Mouse (Mus musculus): ENCODE results near the gene Gm28557. TPM values are rescaled to one million over a fixed set of nuclear protein-coding genes. Genes with fewer than 3 reads are reported as not detected.
"Not testable (repeated sequence)": the region's sequence is repeated elsewhere in the genome, so short reads cannot be mapped to it uniquely, and the experiment has no call there.

The Gm28557 gene
- polyA plus RNA-seq (2014; fragmentation: Nextera tagmentation; extraction: Ambion mirVana) = 2.3 and 3.7 TPM in 2 replicates

GRCm38 (mm10) chr13:67108194-67108820, at the start of gene Gm28557:
Gm28557 (minus strand) TSS chr13:67108604.
- H3K4me3 ChIP-seq (ENCODE audit: low read depth, low read length) = peak within 1 kb of the TSS; percentile 56
- peak; percentile 99 for ATAC-seq (ENCODE audit: low read depth)
- H3K36me3 ChIP-seq (ENCODE audit: control insufficient read depth, insufficient read depth, low read length) = peaks cover 9% of the 10 kb centered on the region; the same call in 1 of the 2 replicates
- H3K4me2 ChIP-seq (ENCODE audit: low read depth, low read length) = peak within 1 kb of the TSS; percentile 74
- H3K4me1 ChIP-seq (ENCODE audit: control insufficient read depth, insufficient read depth, low read length) = peaks cover 4% of the 10 kb centered on the region; the same call in 1 of the 2 replicates
- H3K9ac ChIP-seq (ENCODE audit: low read depth, low read length) = peak within 1 kb of the TSS; percentile 71
- DNase-seq (ENCODE audit: low spot score) = peak; percentile 99
- peak within 1 kb of the TSS; percentile 89 for H3K27ac ChIP-seq (replicated peaks; ENCODE audit: low read depth, low read length)
- no peaks in the 10 kb centered on the region for H3K27me3 ChIP-seq (replicated peaks; ENCODE audit: control insufficient read depth, insufficient read depth, low read length)
- WGBS = 0% methylated on average over 17 of the region's 17 CpGs
- H3K9me3 ChIP-seq (ENCODE audit: control insufficient read depth, low read length) = peaks cover 18% of the 10 kb centered on the region; the same call in 1 of the 2 replicates

GRCm38 (mm10) chr13:67128038-67128721, 19.8 kb upstream of the Gm28557 start:
- no peaks in the 10 kb centered on the region for H3K9me3 ChIP-seq (ENCODE audit: control insufficient read depth, low read length)
- DNase-seq (ENCODE audit: low spot score) (peak; percentile 94), ATAC-seq (ENCODE audit: low read depth) (peak; percentile 97)
- no peaks in the 10 kb centered on the region for H3K27me3 ChIP-seq (replicated peaks; ENCODE audit: control insufficient read depth, insufficient read depth, low read length)
- H3K4me3 ChIP-seq (ENCODE audit: low read depth, low read length) = peak overlapping the region; percentile 51
- H3K27ac ChIP-seq (replicated peaks; ENCODE audit: low read depth, low read length) = no peak overlapping the region
- H3K4me2 ChIP-seq (ENCODE audit: low read depth, low read length) = peak overlapping the region; percentile 76
- no peaks in the 10 kb centered on the region for H3K36me3 ChIP-seq (ENCODE audit: control insufficient read depth, insufficient read depth, low read length)
- WGBS = 2% methylated on average over 18 of the region's 18 CpGs
- H3K4me1 ChIP-seq (ENCODE audit: control insufficient read depth, insufficient read depth, low read length) = no peaks in the 10 kb centered on the region; the same call in 1 of the 2 replicates
- peak overlapping the region; percentile 71 for H3K9ac ChIP-seq (ENCODE audit: low read depth, low read length)

- H3K4me1 ChIP-seq (ENCODE audit: control insufficient read depth, insufficient read depth, low read length); H3K9me3 ChIP-seq (ENCODE audit: control insufficient read depth, low read length); H3K27me3 ChIP-seq (replicated peaks; ENCODE audit: control insufficient read depth, insufficient read depth, low read length); ATAC-seq (ENCODE audit: low read depth); DNase-seq (ENCODE audit: low spot score); H3K4me3 ChIP-seq (ENCODE audit: low read depth, low read length); H3K36me3 ChIP-seq (ENCODE audit: control insufficient read depth, insufficient read depth, low read length); H3K27ac ChIP-seq (replicated peaks; ENCODE audit: low read depth, low read length); H3K9ac ChIP-seq (ENCODE audit: low read depth, low read length): not testable (repeated sequence)
- peak overlapping the region; percentile 76 for H3K4me2 ChIP-seq (ENCODE audit: low read depth, low read length)
- 73% methylated on average over 10 of the region's 10 CpGs for WGBS
Measured at GRCm38 (mm10) chr13:67127507-67127906, 19.1 kb upstream of the Gm28557 start.

- H3K27ac ChIP-seq (replicated peaks; ENCODE audit: low read depth, low read length) = no peak overlapping the region
- no peaks in the 10 kb centered on the region; the same call in 1 of the 2 replicates for H3K4me1 ChIP-seq (ENCODE audit: control insufficient read depth, insufficient read depth, low read length)
- 87% methylated on average over 1 of the region's 1 CpGs for WGBS
- H3K36me3 ChIP-seq (ENCODE audit: control insufficient read depth, insufficient read depth, low read length) = no peaks in the 10 kb centered on the region
- DNase-seq (ENCODE audit: low spot score) (no peak), ATAC-seq (ENCODE audit: low read depth) (no peak)
- H3K9ac ChIP-seq (ENCODE audit: low read depth, low read length) = no peak overlapping the region
- H3K4me3 ChIP-seq (ENCODE audit: low read depth, low read length) = no peak overlapping the region
- no peaks in the 10 kb centered on the region for H3K27me3 ChIP-seq (replicated peaks; ENCODE audit: control insufficient read depth, insufficient read depth, low read length)
- H3K4me2 ChIP-seq (ENCODE audit: low read depth, low read length) = no peak overlapping the region
- no peaks in the 10 kb centered on the region for H3K9me3 ChIP-seq (ENCODE audit: control insufficient read depth, low read length)
Measured at GRCm38 (mm10) chr13:67124460-67124859, 16.1 kb upstream of the Gm28557 start.

GRCm38 (mm10) chr13:67121360-67121759, 13.0 kb upstream of the Gm28557 start, which contains the start of gene Zfp759:
Zfp759 (plus strand) TSS chr13:67121660.
- H3K27me3 ChIP-seq (replicated peaks; ENCODE audit: control insufficient read depth, insufficient read depth, low read length); H3K27ac ChIP-seq (replicated peaks; ENCODE audit: low read depth, low read length); ATAC-seq (ENCODE audit: low read depth); H3K4me1 ChIP-seq (ENCODE audit: control insufficient read depth, insufficient read depth, low read length); H3K4me3 ChIP-seq (ENCODE audit: low read depth, low read length); H3K9ac ChIP-seq (ENCODE audit: low read depth, low read length); H3K4me2 ChIP-seq (ENCODE audit: low read depth, low read length); H3K36me3 ChIP-seq (ENCODE audit: control insufficient read depth, insufficient read depth, low read length); DNase-seq (ENCODE audit: low spot score); H3K9me3 ChIP-seq (ENCODE audit: control insufficient read depth, low read length): not testable (repeated sequence)

GRCm38 (mm10) chr13:67116163-67116562, 7.8 kb upstream of the Gm28557 start, which contains the start of gene Rslcan18:
Rslcan18 (minus strand) TSS chr13:67116263.
- not testable (repeated sequence) for DNase-seq (ENCODE audit: low spot score); H3K27ac ChIP-seq (replicated peaks; ENCODE audit: low read depth, low read length); H3K9me3 ChIP-seq (ENCODE audit: control insufficient read depth, low read length); H3K4me1 ChIP-seq (ENCODE audit: control insufficient read depth, insufficient read depth, low read length); ATAC-seq (ENCODE audit: low read depth); H3K4me3 ChIP-seq (ENCODE audit: low read depth, low read length); H3K9ac ChIP-seq (ENCODE audit: low read depth, low read length); H3K36me3 ChIP-seq (ENCODE audit: control insufficient read depth, insufficient read depth, low read length); H3K4me2 ChIP-seq (ENCODE audit: low read depth, low read length); H3K27me3 ChIP-seq (replicated peaks; ENCODE audit: control insufficient read depth, insufficient read depth, low read length)
- WGBS = 90% methylated on average over 8 of the region's 8 CpGs

- H3K9me3 ChIP-seq (ENCODE audit: control insufficient read depth, low read length) = no peaks in the 10 kb centered on the region
- no peak for DNase-seq (ENCODE audit: low spot score)
- no peaks in the 10 kb centered on the region for H3K4me1 ChIP-seq (ENCODE audit: control insufficient read depth, insufficient read depth, low read length)
- no peak overlapping the region for H3K4me3 ChIP-seq (ENCODE audit: low read depth, low read length)
- H3K9ac ChIP-seq (ENCODE audit: low read depth, low read length) = no peak overlapping the region
- H3K27ac ChIP-seq (replicated peaks; ENCODE audit: low read depth, low read length) = no peak overlapping the region
- 95% methylated on average over 2 of the region's 2 CpGs for whole genome bisulfite sequencing
- no peak overlapping the region for H3K4me2 ChIP-seq (ENCODE audit: low read depth, low read length)
- no peaks in the 10 kb centered on the region for H3K27me3 ChIP-seq (replicated peaks; ENCODE audit: control insufficient read depth, insufficient read depth, low read length)
- no peak for ATAC-seq (ENCODE audit: low read depth)
- H3K36me3 ChIP-seq (ENCODE audit: control insufficient read depth, insufficient read depth, low read length) = no peaks in the 10 kb centered on the region
Measured at GRCm38 (mm10) chr13:67113287-67113686, 4.9 kb upstream of the Gm28557 start.

GRCm38 (mm10) chr13:67112096-67112495, 3.7 kb upstream of the Gm28557 start:
- Histone ChIP-seq H3K4me2 (ENCODE audit: low read depth, low read length) (no peak overlapping the region), H3K36me3 (ENCODE audit: control insufficient read depth, insufficient read depth, low read length) (no peaks in the 10 kb centered on the region), H3K27me3 (replicated peaks; ENCODE audit: control insufficient read depth, insufficient read depth, low read length) (no peaks in the 10 kb centered on the region), H3K4me3 (ENCODE audit: low read depth, low read length) (no peak overlapping the region), H3K27ac (replicated peaks; ENCODE audit: low read depth, low read length) (no peak overlapping the region), H3K9ac (ENCODE audit: low read depth, low read length) (no peak overlapping the region), H3K9me3 (ENCODE audit: control insufficient read depth, low read length) (no peaks in the 10 kb centered on the region), H3K4me1 (ENCODE audit: control insufficient read depth, insufficient read depth, low read length) (peaks cover 4% of the 10 kb centered on the region; the same call in 1 of the 2 replicates)
- 81% methylated on average over 12 of the region's 12 CpGs for WGBS
- no peak for ATAC-seq (ENCODE audit: low read depth)
- DNase-seq (ENCODE audit: low spot score) = no peak

Measured in embryonic facial prominence, embryonic 14.5 days (tissue).